Mouse (Mus musculus): ENCODE results near the gene Gbf1. TPM values are rescaled to one million over a fixed set of nuclear protein-coding genes. Genes with fewer than 3 reads are reported as not detected.

Gene Gbf1
- total RNA-seq, 2 experiments from 2014 or later, result 60.6 to 77.4 TPM

- DNase-seq, result no peak
Measured at GRCm38 (mm10) chr19:46223118-46223517, 70.8 kb downstream of the Gbf1 start.

- no peak for DNase-seq
Measured at GRCm38 (mm10) chr19:46224882-46225281, 72.6 kb downstream of the Gbf1 start.

GRCm38 (mm10) chr19:46225506-46225905 lies 73.2 kb downstream of the Gbf1 start:
- DNase-seq, result no peak

- DNase-seq, result peak in 1 of 2 experiments; percentile 11
Measured at GRCm38 (mm10) chr19:46226295-46226694, 74.0 kb downstream of the Gbf1 start.

DNA sequence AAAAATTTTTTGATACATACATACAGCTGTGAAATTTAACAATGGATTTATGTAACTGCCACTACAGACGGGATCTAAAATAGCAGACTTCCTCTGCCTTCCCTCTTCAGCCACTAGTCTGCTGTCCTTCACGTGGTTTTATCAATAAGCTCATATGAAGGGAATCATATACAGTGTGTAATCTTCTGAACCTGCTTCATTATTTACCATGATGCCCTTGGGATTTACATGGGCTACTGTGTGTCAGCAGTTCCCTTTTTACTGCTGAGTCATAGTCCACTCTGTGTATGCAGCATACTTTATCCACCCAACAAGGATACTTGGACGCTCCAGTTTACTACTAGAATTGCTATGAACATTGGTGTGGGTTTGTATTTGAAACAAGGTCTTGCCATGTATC lies 75.0 kb downstream of the Gbf1 start:
- DNase-seq, result no peak

DNA sequence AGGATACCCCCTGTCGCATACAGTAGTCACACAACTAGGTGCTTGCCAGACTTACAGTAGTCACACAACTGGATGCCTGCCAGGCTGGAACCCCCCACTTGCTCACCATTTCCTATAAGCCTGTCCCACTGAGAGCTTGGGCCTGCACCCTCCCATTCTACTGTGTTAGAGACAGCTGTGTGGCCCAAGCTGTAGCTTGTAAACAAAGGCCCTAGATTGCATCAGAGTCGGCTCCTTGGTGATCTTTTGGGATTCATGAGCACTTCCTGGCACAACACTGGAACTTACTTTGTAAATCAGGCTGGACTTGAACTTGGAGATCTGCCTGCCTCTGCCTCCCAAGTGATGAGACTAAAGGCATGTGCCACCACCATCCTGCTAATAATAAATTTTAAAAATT lies 82.1 kb downstream of the Gbf1 start:
- DNase-seq, result no peak

GRCm38 (mm10) chr19:46236658-46237057 lies 84.3 kb downstream of the Gbf1 start:
- no peak for DNase-seq

DNA sequence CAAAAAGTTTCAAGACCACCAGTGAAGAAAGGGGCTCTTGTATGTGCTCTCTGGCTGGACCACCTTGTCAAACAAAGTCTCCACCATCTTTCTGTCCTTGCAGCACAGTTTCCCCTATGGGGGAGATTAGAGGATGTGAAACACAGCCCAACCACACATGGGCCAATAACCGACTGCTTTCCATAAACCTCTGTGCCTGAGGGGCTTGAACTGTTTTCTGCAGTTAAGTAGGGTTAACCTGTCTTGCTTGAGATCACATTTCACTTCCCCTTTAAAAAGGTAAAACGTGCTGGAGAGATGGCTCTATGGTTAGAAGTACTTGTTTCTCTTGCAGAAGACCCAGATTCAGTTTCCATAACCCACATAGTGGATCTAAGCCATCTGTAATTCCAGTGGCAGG lies 87.9 kb downstream of the Gbf1 start:
- DNase-seq, result no peak

DNA sequence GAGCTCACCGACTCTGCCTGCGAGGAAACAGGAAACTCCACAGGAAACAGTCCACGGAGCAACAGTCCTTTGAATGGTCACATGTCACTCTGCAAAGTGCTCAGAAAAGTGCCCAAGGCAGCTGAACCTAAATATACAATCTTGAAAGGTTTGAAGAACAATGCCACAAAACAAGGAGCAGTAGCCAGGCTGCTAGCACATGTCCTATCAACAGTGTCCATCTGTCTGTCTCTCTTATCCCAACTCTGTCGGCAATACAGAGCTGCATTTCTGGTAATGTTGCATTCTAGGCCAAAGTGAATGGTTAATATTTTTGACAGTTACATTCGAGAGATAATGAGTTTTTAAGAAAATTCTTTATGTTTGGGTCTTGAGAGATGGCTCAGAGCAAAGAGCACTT lies 90.1 kb downstream of the Gbf1 start:
- no peak for DNase-seq

- DNase-seq, result no peak
Measured at GRCm38 (mm10) chr19:46244628-46245027, 92.3 kb downstream of the Gbf1 start.

DNA sequence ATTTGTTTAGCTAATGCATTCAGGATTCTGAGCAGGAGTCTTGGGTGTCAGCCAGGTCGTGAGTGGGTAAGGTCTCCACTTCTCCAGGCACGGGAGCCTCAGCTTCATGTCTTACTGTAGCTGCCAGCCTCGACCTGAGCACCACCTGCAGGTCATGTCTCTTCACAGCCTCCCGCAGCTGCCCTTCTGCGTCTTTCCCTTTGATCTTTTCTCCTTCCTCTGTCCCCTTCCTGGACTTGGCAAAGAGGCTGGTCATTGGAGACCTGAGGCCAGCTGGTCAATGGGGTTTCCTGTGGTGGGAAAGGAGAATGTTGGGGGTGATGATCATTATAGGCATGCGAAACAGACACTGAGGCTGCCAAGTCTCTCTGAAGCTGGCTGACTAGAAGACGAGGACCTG lies 96.7 kb downstream of the Gbf1 start:
- peak; percentile 14 to 63 for DNase-seq

GRCm38 (mm10) chr19:46254163-46254752 lies 101.9 kb downstream of the Gbf1 start:
- peak in 1 of 2 experiments; percentile 28 for DNase-seq

DNA sequence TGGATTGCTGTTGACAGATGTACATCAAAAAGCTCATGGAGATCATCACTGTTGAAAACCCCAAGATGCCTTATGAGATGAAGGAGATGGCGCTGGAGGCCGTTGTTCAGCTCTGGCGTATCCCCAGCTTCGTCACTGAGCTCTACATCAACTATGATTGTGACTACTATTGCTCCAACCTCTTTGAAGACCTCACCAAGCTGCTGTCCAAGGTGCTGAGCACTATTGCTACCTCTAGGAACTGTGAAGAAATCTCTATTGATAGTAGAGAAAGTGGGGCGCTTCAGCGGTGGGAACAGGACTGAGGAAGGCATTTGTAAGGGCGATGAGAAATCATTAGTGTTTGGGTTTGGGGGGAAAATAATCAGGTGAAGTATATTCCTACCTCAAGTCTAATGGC lies 112.5 kb downstream of the Gbf1 start:
- peak in 1 of 2 experiments; percentile 17 for DNase-seq

DNA sequence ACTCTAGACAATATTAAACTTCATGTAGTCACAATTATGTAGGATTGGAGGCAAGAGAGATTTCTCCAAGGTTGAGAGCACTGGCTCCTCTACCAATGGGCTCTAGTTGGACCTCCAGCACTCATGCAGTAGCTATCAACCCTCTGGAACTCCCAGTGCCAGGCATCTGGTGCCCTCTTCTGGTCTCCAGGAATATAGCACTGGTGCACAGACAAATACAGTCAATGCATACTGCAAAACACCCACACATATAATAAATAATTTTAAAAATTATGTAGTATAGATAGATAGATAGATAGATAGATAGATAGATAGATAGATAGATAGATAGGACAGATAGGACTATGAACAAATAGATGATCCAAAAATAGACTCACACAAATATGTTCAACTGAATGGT lies 123.0 kb downstream of the Gbf1 start:
- DNase-seq, result peak; percentile 26 to 28

GRCm38 (mm10) chr19:46282081-46282849 lies 130.0 kb downstream of the Gbf1 start:
- DNase-seq, result no peak

DNA sequence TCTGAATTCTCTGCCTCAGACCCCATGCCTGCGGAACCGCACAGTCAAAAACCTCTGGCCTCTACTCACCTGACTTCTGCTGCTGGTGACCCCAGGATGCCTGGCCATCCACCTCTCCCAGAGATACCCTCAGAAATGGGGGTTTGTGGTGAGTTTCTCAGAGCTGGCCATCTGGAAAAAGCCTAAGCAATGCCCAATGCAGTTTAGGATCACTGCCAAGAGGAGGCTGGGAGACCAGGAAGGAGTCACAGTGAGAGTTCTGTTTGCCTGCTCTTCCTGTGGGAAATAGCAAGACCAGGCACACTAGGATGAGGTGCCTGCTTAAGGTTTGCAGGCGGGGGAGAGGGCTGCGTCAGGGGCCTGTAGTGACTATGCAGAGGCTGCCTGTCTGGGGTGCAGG lies 132.4 kb downstream of the Gbf1 start:
- DNase-seq, result no peak

DNA sequence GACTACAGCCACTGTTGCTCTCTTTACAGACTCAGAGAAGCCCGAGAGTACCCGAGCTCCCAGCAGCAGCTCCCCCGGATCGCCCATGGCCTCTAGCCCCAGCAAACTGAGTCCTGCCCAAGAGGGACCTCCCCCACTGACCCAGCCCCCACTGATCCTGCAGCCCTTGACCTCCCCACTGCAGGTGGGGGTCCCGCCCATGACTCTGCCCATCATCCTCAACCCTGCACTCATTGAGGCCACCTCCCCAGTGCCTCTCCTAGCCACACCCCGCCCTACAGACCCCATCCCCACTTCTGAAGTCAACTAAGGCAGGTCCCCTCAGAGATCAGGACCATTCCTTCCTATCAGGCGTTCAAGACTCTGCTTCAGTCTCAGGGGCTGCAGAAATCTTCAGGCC lies 133.3 kb downstream of the Gbf1 start:
- no peak for DNase-seq

GRCm38 (mm10) chr19:46286047-46286446 lies 133.7 kb downstream of the Gbf1 start:
- DNase-seq, result no peak

GRCm38 (mm10) chr19:46286926-46287325 lies 134.6 kb downstream of the Gbf1 start:
- DNase-seq, result no peak

GRCm38 (mm10) chr19:46287566-46287965 lies 135.3 kb downstream of the Gbf1 start:
- no peak for DNase-seq

- DNase-seq, result peak; percentile 35 to 44
Measured at GRCm38 (mm10) chr19:46290535-46291105, 138.3 kb downstream of the Gbf1 start.

- DNase-seq, result no peak
Measured at GRCm38 (mm10) chr19:46296938-46297337, 144.6 kb downstream of the Gbf1 start.

DNA sequence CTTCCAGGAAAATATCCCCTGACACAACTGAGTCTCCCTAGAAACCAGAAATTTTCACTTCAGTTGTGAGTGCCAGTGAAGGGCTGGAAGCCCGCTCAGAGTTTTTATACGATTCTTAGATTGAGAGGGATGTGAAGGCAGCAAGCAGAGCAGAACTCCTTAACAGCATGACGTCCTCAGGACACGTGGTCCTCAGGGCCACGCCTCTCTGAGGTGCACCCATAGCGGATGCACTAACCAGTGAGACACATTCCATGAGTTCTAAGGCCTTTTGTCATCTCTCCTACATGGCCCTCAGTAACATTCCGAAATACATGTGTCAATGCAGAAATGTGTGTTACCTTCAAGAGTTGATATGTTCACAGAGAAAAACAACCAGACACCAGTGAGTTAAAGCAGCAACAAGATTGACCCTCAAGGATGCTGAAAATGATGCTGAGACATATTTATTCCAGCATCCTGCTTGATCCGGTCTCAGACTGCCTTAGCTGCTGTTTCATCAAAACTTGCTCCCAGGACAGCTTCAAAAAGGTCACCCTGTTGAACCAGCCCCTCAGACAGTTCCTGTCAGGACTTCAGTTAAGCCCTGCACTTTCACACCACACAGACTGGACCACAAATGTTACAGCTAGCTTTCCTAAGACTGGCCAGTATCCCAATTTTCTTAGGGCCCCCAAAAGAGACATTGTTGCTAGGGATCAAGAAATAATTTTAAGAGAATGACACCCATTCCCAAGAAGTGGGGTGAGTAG lies 148.2 kb downstream of the Gbf1 start:
- no peak for DNase-seq

Measured in adrenal gland, postnatal 36 days (tissue).